Mouse (Mus musculus): ENCODE data around the gene Trim40. TPM values are rescaled to one million over a fixed set of nuclear protein-coding genes. Genes with fewer than 3 reads are reported as not detected.

The Trim40 gene
- polyA plus RNA-seq, 1 experiment from 2014 or later: not detected

Other genes starting within 250 kb of the Trim40 start
- not detected in 2 replicates for gene H2-M9, start 247.5 kb downstream of the Trim40 start, polyA plus RNA-seq (2016; fragmentation: Nextera tagmentation; extraction: Ambion mirVana)
- not detected in 2 replicates for gene H2-M1, start 217.9 kb downstream of the Trim40 start, polyA plus RNA-seq (2016; fragmentation: Nextera tagmentation; extraction: Ambion mirVana)
- not detected in 2 replicates for gene H2-M10.5, start 117.2 kb downstream of the Trim40 start, polyA plus RNA-seq (2016; fragmentation: Nextera tagmentation; extraction: Ambion mirVana)
- not detected in 2 replicates for gene H2-M10.6, start 78.0 kb downstream of the Trim40 start, polyA plus RNA-seq (2016; fragmentation: Nextera tagmentation; extraction: Ambion mirVana)
- gene Trim26, start 53.0 kb downstream of the Trim40 start, polyA plus RNA-seq (2016; fragmentation: Nextera tagmentation; extraction: Ambion mirVana): 36.7 and 48.1 TPM in 2 replicates
- gene Trim15, start 22.9 kb downstream of the Trim40 start, polyA plus RNA-seq (2016; fragmentation: Nextera tagmentation; extraction: Ambion mirVana): 0.18 and 0.30 TPM in 2 replicates
- 5.1 and 5.8 TPM in 2 replicates for gene Trim10, start 20.5 kb downstream of the Trim40 start, polyA plus RNA-seq (2016; fragmentation: Nextera tagmentation; extraction: Ambion mirVana)
- gene Trim31, start 8.0 kb upstream of the Trim40 start, polyA plus RNA-seq (2016; fragmentation: Nextera tagmentation; extraction: Ambion mirVana): not detected in 2 replicates
- gene Rnf39, start 52.8 kb upstream of the Trim40 start, polyA plus RNA-seq (2016; fragmentation: Nextera tagmentation; extraction: Ambion mirVana): 0.13 and 0.45 TPM in 2 replicates
- gene Ppp1r11, start 61.6 kb upstream of the Trim40 start, polyA plus RNA-seq (2016; fragmentation: Nextera tagmentation; extraction: Ambion mirVana): 152 and 174 TPM in 2 replicates
- 107 and 114 TPM in 2 replicates for gene Znrd1, start 68.4 kb upstream of the Trim40 start, polyA plus RNA-seq (2016; fragmentation: Nextera tagmentation; extraction: Ambion mirVana)
- 8.9 and 9.5 TPM in 2 replicates for gene Znrd1as, start 68.5 kb upstream of the Trim40 start, polyA plus RNA-seq (2016; fragmentation: Nextera tagmentation; extraction: Ambion mirVana)
- not detected in 2 replicates for gene 2410137M14Rik, start 91.1 kb upstream of the Trim40 start, polyA plus RNA-seq (2016; fragmentation: Nextera tagmentation; extraction: Ambion mirVana)
- gene H2-M5, start 99.4 kb upstream of the Trim40 start, polyA plus RNA-seq (2016; fragmentation: Nextera tagmentation; extraction: Ambion mirVana): 0.55 and 1.2 TPM in 2 replicates
- gene Zfp57, start 111.0 kb upstream of the Trim40 start, polyA plus RNA-seq (2016; fragmentation: Nextera tagmentation; extraction: Ambion mirVana): 69.9 and 92.6 TPM in 2 replicates
- gene Mog, start 133.3 kb upstream of the Trim40 start, polyA plus RNA-seq (2016; fragmentation: Nextera tagmentation; extraction: Ambion mirVana): 0.08 and 0.20 TPM in 2 replicates
- 6.6 and 9.0 TPM in 2 replicates for gene Gabbr1, start 155.8 kb upstream of the Trim40 start, polyA plus RNA-seq (2016; fragmentation: Nextera tagmentation; extraction: Ambion mirVana)
- gene Olfr90, start 198.4 kb upstream of the Trim40 start, polyA plus RNA-seq (2016; fragmentation: Nextera tagmentation; extraction: Ambion mirVana): 0.06 TPM in 1 of 2 replicates, not detected in the other
- gene Olfr91, start 208.2 kb upstream of the Trim40 start, polyA plus RNA-seq (2016; fragmentation: Nextera tagmentation; extraction: Ambion mirVana): 0.05 TPM in 1 of 2 replicates, not detected in the other
- gene Olfr92, start 230.0 kb upstream of the Trim40 start, polyA plus RNA-seq (2016; fragmentation: Nextera tagmentation; extraction: Ambion mirVana): not detected in 2 replicates